Mouse (Mus musculus) c-Kit-positive CD71-positive TER-119-negative erythroid progenitor cells, embryonic 14.5 days (primary cell): ENCODE measurements at regions not wholly inside any gene's neighbourhood (a gene's known extent, or its start where the extent isn't known, plus 50 kb on each side); places are given as distances from the start of the nearest gene placed in this dataset.

Source experiments
- DNase-seq: peaks from one replicate; pipeline ENCODE4 v3.0.0-alpha.2; 2013; ENCODE audit warnings: low read depth

GRCm38 (mm10) chr8:8762354-8762753 lies 72.0 kb upstream of the Arglu1 start:
- no peak for DNase-seq

DNA sequence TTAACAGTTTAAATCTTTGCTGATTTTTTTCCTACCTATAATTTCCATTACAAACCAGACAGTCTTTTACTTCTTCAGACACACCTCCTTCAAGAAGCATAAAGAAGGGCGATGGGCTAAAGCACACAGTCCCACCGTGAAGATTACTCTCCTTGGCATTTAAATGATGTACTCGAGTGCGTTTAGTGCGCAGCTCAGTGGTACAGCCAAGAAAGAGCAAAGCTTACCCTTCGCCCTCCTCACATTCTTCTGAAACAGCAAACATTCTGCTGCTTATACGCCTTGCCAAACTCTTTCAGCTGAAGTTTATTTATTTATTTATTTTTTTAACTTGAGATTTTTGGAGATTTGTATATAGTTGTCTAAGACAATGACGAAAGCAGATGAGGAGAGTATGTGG lies 68.0 kb upstream of the Arglu1 start:
- no peak for DNase-seq

GRCm38 (mm10) chr8:8751208-8751607 lies 60.9 kb upstream of the Arglu1 start:
- no peak for DNase-seq

- DNase-seq, result no peak
These were observed 56.4 kb upstream of the Arglu1 start for GRCm38 (mm10) chr8:8746691-8747090.

- no peak for DNase-seq
These were observed 55.4 kb upstream of the Arglu1 start for GRCm38 (mm10) chr8:8745615-8746285.
